Mouse (Mus musculus): ENCODE results near the gene Ppp2r3d. TPM values are rescaled to one million over a fixed set of nuclear protein-coding genes. Genes with fewer than 3 reads are reported as not detected.
A peak's percentile ranks its signal among the peaks of the same experiment; 100 is the strongest.

Ppp2r3d gene
- total and polyA plus RNA-seq, 3 experiments = 17.4 to 78.1 TPM; not detected in 1

- DNase-seq (ENCODE audit: low read depth, low spot score) = peak; percentile 36
- H3K4me3 ChIP-seq (ENCODE audit: control insufficient read depth in 1 of 2, insufficient read depth in 1 of 2, low read depth in 2 of 2, low read length in 2 of 2) = no peak overlapping the region
- H3K4me1 ChIP-seq (ENCODE audit: control insufficient read depth in 1 of 2, insufficient read depth in 2 of 2, low read length in 2 of 2) = no peaks in the 10 kb centered on the region
- TF ChIP-seq RCOR1 (IDR thresholded peaks at IDR 0.05; ENCODE audit: low read depth, low read length) (no peak), RAD21 (IDR thresholded peaks at IDR 0.05; ENCODE audit: low read depth, low read length) (no peak), ZMIZ1 (IDR thresholded peaks at IDR 0.05; ENCODE audit: low read depth, low read length) (no peak), CHD1 (IDR thresholded peaks at IDR 0.05; ENCODE audit: low read depth, low read length) (no peak), ELF1 (IDR thresholded peaks at IDR 0.05; ENCODE audit: low read depth, low read length) (no peak), HCFC1 (IDR thresholded peaks at IDR 0.05; ENCODE audit: low read depth, low read length) (no peak), SMC3 (IDR thresholded peaks at IDR 0.05; ENCODE audit: low read depth, low read length) (no peak), MEF2A (IDR thresholded peaks at IDR 0.05; ENCODE audit: extremely low read depth, insufficient replicate concordance, low read depth, low read length, poor library complexity, severe bottlenecking) (no peak), MAX (IDR thresholded peaks at IDR 0.05; ENCODE audit: low read length) (no peak), ZKSCAN1 (IDR thresholded peaks at IDR 0.05; ENCODE audit: low read depth, low read length) (no peak), CHD2 (IDR thresholded peaks at IDR 0.05; ENCODE audit: low read length) (no peak), GATA1 (IDR thresholded peaks at IDR 0.05; ENCODE audit: low read depth, low read length) (no peak)
- no peaks in the 10 kb centered on the region for H3K9me3 ChIP-seq (replicated peaks; ENCODE audit: insufficient read depth, low read length)
- peaks cover 0 to 1% of the 10 kb centered on the region in 2 experiments; a peak in 1 of 4 replicates for H3K27me3 ChIP-seq (ENCODE audit: control insufficient read depth in 1 of 2, insufficient read depth in 2 of 2, low read length in 2 of 2)
- no peaks in the 10 kb centered on the region for H3K79me2 ChIP-seq (ENCODE audit: control insufficient read depth, insufficient read depth, low read length, poor library complexity)
- H3K9ac ChIP-seq (ENCODE audit: control insufficient read depth, low read depth, low read length, poor library complexity, severe bottlenecking) = no peak overlapping the region
- no peaks in the 10 kb centered on the region for H3K36me3 ChIP-seq (ENCODE audit: control insufficient read depth in 1 of 2, insufficient read depth in 2 of 2, low read length in 2 of 2)
- no peak overlapping the region for H3K27ac ChIP-seq (ENCODE audit: control insufficient read depth, low read depth, low read length)
These were observed 37.9 kb downstream of the Ppp2r3d start for GRCm38 (mm10) chr9:124438686-124439346.

- Histone ChIP-seq H3K9me3 (replicated peaks; ENCODE audit: insufficient read depth, low read length) (no peaks in the 10 kb centered on the region), H3K27me3 (ENCODE audit: control insufficient read depth in 1 of 2, insufficient read depth in 2 of 2, low read length in 2 of 2) (no peaks in the 10 kb centered on the region), H3K4me3 (ENCODE audit: control insufficient read depth in 1 of 2, insufficient read depth in 1 of 2, low read depth in 2 of 2, low read length in 2 of 2) (no peak overlapping the region), H3K36me3 (ENCODE audit: control insufficient read depth in 1 of 2, insufficient read depth in 2 of 2, low read length in 2 of 2) (no peaks in the 10 kb centered on the region), H3K79me2 (ENCODE audit: control insufficient read depth, insufficient read depth, low read length, poor library complexity) (no peaks in the 10 kb centered on the region; the same call in 1 of the 2 replicates), H3K9ac (ENCODE audit: control insufficient read depth, low read depth, low read length, poor library complexity, severe bottlenecking) (no peak overlapping the region), H3K4me1 (ENCODE audit: control insufficient read depth in 1 of 2, insufficient read depth in 2 of 2, low read length in 2 of 2) (no peaks in the 10 kb centered on the region), H3K27ac (ENCODE audit: control insufficient read depth, low read depth, low read length) (no peak overlapping the region)
- DNase-seq (ENCODE audit: low read depth, low spot score) = peak; percentile 4
- TF ChIP-seq GATA1 (IDR thresholded peaks at IDR 0.05; ENCODE audit: low read depth, low read length) (no peak), UBTF (IDR thresholded peaks at IDR 0.05; ENCODE audit: borderline replicate concordance, insufficient read depth, low read depth, low read length) (no peak), ELF1 (IDR thresholded peaks at IDR 0.05; ENCODE audit: low read depth, low read length) (no peak), CHD1 (IDR thresholded peaks at IDR 0.05; ENCODE audit: low read depth, low read length) (no peak), MAZ (IDR thresholded peaks at IDR 0.05; ENCODE audit: low read depth, low read length) (0 out of 2 replicates have a peak, but pooled peaks have one; percentile 16)
These were observed 51.2 kb downstream of the Ppp2r3d start for GRCm38 (mm10) chr9:124425411-124425885.

All from MEL (cell line).